Mouse (Mus musculus) T-helper 2 cell (primary cell): Measurements from ENCODE around the gene Sfswap.
"Not testable (repeated sequence)": the region's sequence is repeated elsewhere in the genome, so short reads cannot be mapped to it uniquely, and the experiment has no call there.

Source experiments
- in situ Hi-C: fragments of 300-600 bp; cut with MboI, MseI; formaldehyde crosslinking; loops from one replicate; pipeline ENCODE4 v1.15.1; 2025; ENCODE audit warnings: high pct_unique_total_duplicates

The Sfswap gene

DNA sequence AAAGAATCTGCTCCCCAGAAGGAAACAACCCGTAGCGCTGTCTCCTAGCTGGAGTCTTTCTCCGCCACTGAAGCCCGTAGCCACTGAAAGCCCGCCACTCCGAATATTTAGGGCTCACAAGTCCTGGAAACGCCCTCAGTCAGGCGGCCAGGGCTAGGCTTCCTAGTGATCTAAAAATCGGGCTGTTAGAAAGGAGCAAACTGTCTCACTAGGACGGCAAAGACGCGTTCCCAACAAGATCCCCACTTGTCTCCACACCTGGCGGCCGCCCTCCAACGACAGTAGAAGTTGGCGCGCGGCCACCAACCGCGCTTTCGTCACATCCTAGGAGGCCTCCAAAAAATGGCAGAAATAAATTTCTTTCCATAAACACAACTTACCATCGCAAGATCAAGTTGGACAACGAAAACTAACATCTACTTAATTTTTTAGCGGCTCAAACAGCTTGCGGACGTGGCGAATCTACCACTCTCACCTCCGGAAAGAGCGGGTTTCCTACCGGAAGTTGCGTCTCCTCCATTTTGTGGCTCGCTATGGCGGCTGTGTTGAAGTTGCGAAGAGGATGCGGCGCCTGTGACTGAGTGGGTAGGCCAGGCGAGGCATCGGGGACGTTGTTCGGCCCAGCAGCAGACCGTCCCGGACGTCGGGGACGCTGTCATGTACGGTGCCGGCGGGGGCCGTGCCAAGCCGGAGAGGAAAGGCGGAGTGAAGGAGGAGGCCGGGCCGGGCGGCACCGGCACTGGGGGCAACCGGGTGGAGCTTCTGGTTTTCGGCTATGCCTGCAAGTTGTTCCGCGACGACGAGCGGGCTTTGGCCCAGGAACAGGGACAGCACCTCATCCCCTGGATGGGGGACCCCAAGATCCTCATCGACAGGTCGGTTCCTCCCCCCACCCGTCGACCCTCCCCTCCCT is at the start of gene Sfswap:
TSS of gene Sfswap (plus strand) at position 500 of the 913 bp plus-strand sequence.
- in situ Hi-C loops = loop anchor here (5.0 kb wide), 1 partner anchor 346 kb away; the partner anchor contains the start of gene Sumf2

DNA sequence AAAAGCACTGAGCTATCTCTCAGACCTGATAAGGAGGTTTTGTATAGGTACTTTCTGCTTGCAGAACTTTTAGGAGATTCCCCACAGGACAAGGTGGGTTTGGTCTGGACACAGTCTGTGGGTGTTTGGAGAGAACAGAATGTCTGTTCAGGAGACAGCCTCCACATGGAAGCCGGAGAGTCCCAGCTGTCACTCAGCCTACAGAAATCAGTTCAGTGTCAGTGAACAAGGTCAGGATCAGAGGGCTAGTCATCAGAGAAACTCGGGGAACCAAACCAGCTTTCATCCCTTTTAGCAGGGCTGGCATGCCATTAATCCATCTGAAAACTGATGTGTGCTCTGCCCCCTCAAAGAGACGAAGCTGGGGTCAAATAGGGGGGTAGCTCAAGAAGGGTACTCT is 48.5 kb upstream of the Sfswap start:
- in situ Hi-C loops = no loop called here

DNA sequence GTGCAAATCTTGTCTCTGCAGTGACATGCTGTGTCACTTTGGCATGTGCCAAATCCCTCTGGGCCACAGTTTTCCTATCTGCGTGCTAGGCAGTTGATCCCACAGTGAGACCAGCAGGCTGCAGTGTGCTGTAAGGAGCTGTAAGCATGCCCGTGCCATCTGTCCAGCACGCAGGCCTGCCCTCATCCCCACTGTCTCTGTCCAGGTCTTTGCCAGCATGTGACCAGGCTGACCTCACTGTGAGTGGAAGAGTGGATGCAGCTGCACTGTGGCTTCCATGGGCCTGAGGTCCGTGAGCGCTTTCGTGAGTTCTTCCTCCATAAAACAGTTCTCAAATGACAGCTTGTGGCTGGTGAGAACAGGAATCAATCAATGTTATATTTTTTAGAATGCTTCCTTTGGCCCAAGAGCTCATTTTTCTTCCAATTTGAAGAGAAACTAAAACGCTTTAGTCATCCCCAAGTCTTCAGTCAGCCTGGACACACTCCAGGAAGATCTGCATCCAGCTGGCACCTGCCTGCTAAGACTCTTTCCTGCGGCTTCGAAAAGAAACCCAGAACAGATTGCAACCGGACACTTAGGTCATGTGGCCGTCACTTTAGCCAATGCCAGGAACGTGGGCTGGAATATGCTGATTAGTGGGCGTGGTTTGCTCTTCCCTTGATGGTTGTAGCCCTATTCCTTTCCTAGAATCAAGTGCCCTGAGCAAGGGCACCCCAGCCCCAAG is 46.1 kb upstream of the Sfswap start:
- in situ Hi-C loops = no loop called here

DNA sequence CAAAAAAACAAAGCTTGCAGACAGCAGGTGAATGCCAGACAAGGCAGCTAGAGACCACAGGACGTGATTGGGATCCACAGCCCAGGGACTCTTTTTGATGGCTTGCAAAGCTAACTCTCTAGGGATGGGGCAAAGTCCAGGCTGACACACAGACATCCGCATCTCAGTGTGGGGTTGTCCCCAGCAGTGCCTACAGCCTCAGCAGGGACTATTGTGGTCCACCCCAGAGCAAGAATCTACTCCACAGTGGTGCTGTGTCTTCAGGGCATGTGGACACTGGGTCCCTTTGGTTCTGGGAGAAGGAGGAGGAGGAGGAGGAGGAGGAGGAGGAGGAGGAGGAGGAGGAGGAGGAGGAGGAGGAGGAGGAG is 45.5 kb upstream of the Sfswap start:
- in situ Hi-C loops = no loop called here

DNA sequence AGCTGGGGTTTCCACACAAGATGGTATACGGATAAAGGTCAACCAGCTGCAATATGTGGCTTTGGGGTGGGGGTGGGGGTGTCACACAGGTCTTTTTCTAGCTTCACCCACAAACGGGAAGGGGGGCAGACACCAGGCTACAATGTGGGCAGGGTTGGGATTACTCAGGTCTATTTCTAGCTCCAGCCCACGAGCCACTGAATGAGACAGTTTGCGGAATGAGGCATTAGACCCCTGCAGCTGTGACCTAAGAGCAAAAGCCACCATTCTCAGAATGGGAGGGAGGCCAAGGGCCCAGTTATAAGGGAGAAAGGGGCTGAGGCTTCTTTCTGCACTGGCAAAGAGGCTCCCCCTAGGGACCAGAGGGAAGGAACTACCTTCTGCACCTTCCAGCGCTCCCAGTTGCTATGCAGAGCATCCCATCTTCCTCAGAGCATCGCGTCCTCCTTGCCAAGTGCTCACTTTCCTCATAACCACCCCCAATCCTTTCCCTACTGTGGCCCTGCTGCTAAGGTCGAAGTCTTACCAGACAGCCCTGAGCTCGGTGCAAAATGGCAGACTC is 44.4 kb upstream of the Sfswap start:
- in situ Hi-C loops = no loop called here

DNA sequence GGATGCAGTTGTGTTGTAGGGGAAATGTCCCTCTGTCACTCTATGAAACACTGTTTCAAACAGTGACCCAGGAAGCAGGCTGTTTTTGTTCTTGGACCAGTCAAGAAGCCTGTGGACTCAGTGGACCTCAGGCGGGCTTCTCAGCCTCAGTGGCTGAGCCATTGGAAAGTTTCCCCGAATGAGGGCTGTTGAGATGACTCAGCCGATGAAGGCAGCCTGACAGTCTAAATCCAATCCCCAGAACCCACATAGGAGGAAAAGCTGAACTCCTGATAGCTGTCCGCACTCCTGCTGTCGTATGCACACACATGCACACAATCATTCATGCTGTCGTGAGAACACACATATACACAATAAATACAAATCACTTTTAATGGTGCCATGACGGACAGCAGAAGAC is 42.9 kb upstream of the Sfswap start:
- in situ Hi-C loops = no loop called here

DNA sequence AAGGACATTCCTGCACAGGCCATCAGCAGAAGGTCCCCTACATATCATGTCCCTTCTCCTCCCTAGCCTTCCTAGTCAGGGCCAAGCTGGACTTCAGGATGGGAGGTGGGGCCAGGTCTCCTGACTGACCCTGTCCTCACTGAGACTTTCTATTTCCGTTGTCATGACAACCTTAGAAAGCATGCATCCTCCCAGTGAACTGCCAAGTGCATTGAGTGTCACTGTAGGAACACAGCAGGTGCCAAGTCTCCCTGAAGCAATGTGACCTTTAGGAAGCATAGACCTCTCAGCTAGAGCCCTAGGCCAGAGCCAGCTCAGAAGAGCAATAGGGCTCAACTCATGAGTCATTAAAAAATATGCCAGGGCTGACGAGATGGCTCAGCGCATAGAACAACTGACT is 42.5 kb upstream of the Sfswap start:
- in situ Hi-C loops = no loop called here

DNA sequence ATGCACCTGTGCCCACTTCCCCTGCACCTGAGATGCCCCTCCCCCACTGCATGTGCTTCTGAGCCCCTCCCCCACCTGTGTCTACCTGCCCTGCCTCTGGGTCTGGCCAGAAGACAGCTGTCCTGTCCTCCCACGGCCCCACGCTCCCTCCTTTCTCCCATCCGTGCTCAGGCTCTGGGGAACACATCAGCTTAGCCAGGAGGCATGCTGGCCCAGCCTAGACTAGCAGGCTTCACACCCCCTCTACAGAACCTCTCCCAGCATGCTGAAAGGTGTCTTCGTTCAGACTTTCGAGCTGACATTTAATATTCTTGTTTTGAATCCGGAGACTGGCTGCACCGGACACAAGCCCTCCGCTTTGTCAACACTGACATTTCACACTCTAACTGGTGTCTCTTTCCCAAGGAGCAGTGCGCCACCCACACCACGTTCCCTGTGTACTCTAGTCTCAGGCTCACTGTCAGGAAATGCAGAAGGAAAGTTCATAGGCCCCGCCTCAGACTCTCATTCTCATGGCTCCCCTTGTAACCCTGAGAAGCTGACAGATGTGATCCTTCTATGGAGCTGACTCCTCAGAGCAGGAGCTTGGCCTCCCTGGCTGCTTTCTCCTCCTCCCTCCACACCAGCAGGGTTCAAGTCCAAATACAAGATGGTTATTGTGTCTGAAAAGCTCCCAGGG is 40.1 kb upstream of the Sfswap start:
- in situ Hi-C loops = no loop called here

DNA sequence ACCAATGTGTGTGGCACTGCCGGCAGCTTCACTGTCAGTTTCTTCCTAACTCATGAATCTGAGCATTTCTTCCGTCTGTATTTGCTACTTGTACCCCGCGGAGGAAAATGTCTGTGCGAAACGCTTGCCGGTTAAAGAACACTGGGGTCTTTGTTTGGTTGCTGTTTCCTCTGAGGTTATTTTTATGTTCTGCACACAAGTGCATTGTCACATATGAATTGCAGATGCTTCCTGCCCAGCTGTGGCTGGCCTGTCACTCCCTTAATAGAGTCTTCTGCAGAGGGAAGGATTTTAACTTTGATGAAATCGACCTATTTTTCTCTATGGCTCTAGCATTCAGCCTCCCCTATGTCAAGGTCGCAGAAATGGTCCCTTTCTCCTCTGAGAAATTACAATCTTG is 37.4 kb upstream of the Sfswap start:
- in situ Hi-C loops = not testable (repeated sequence)

DNA sequence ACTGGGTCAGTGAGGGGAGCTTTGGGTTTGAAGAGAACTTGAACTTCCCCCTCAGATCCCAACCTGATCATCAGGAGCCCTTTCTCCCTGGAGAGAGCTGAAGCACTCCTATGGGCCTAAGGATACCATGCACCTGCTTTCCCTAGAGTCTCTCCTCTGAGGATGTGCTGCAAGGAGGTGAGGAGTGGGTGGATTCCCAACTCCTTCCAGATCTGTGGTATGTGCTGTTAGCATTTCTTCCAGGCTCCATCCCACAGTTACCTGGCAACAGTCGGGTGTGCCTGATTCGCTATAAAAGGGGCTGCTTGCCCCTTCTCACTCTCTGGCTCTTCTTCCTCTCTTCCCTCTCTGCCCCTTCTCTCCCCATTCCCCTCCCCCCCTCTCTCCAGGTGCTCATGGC is 35.2 kb upstream of the Sfswap start:
- in situ Hi-C loops = no loop called here

DNA sequence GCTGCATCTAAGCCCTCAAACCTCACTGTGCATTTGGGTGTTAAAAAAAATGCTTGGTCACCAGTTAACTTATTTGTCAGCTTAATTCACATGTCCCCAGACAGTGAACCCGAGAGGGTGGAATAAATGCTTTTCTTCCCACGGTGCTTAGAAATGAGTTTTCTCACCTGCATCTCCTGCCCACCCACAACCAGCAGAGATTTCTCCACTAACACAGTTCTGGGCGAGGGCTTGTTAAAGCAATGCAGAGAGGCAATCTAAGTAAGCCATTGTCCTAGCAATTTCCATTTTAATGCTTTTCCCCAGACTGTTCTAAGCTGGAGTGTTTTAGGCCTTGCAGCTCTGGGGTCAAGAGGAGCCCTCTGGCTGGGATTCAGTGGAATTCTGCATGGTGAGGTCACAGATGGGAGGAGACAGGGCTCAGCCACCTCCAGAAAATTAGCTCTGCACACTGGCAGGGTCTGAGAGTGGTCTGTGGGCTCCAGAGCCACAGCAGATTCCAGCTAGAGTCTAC is 25.4 kb upstream of the Sfswap start:
- in situ Hi-C loops = no loop called here

DNA sequence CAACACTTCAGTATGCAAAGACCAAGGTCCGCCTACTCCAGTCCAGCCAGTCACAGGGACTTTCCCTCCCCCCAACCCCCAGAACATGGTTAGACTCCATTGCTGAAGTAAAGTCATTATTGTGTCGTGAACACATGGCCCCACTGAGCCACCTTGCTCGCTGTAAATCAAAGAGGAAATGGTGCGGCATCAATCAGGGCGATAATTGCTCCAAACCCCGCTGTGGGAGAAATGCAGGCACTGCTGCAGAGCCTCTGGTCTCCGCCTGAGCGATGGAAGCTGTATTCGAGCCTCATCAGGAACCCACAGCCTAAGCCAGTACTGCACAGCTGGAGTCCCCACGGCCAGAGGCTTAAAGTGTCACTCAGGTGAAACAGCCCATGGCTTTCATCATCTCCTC is 11.1 kb upstream of the Sfswap start:
- in situ Hi-C loops = loop anchor here (10.0 kb wide), 1 partner anchor 455 kb away; no protein-coding TSS in a partner anchor

DNA sequence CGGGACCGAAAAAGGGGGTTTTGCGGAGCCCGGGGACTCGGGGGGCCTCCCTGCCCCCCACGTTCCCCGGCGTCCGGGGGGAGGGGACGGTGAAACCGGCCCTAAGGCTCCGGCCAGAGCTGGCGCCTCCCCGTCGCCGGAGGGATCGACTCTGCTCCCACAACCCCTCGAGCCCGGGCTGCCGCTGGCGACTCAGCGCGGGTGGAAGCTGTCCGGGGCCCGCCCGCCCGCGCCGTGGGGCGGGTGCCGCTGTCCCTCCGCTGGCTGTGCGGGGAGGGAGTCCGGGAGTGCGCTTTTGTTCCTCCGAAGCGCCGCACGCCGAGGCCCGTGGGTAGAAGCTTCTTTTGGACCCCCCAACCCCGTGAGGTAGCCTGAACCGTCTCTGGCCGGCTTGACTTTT is 650 bp downstream of the Sfswap start:
- in situ Hi-C loops = loop anchor here (5.0 kb wide), 1 partner anchor 346 kb away; the partner anchor contains the start of gene Sumf2

DNA sequence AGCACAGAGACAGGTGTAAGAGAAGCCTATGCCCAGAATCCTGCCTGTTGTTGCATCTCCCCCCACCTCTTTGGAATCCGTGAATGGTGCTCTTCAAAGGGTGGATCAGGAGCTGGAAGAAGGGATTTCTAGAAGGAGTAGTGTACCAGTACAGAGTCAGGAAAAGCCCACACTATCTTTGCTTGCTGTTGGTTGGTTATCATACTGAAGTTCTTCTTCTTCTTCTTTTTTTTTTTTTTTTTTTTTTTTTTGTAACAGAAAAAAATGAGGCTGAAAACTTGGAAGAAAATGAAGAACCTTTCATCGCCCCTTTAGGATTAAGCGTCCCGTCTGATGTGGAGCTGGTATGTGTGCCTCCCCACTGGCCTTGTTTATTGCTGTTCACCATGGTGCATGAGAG is 5.9 kb downstream of the Sfswap start:
- in situ Hi-C loops = loop anchor here (5.0 kb wide), 1 partner anchor 55 kb away; no protein-coding TSS in a partner anchor

DNA sequence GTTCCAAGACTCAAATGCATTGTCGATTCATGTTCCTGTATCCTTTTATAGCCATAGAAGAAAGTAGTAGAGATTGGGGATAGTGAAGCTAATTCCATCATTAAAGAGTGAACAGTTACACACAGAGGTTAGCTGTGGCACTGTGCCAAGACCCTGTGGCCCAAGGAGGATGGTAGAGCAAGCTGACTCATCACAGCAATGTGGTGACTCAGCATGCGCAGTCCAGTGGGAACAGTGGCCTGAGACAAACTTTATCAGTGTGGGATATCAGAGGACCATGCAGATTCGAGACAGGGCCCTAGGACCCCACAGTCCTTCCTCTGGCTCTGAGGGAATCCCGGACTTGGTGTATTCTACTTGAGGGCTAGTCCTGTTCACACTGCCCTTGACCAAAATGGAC is 17.2 kb downstream of the Sfswap start:
- in situ Hi-C loops = no loop called here

DNA sequence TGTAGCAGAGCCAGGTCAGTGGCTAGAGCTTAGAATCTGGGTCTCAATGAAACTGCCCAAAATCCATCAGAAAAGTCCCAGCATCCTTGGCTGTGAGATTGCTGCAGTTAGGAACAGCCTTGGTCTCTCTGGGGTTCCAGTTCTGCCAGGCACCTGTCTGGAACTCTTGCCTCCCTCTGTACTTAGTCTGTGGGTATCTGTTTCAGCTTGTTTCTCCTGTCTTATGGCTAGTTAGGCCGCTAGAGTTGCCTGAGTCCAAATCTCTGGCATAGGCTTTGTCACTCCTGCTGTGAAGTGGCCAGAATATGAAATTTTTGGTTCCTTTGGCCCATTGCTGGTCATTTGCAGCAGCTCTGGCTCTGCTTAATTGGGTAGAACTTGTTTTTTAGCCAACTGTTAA is 17.8 kb downstream of the Sfswap start:
- in situ Hi-C loops = no loop called here

DNA sequence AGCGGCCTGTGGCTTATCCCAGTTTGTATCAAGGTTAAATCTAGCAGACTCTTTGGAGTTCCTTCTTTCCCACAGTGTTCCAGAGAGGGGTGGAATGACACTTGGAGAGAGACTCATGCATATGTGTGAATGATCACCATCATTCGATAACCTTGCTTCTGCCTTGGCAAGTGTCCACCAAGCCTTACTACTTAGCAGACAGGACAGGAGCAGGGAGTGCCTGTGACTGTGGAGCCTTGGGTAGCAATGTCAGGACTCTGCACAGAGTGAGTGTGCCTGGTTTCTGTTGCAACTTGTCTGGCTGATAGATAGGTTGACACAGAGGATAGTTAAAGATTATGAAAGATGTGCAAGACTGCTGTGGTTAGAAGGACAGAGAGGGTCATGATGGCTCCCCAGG is 18.6 kb downstream of the Sfswap start:
- in situ Hi-C loops = no loop called here

DNA sequence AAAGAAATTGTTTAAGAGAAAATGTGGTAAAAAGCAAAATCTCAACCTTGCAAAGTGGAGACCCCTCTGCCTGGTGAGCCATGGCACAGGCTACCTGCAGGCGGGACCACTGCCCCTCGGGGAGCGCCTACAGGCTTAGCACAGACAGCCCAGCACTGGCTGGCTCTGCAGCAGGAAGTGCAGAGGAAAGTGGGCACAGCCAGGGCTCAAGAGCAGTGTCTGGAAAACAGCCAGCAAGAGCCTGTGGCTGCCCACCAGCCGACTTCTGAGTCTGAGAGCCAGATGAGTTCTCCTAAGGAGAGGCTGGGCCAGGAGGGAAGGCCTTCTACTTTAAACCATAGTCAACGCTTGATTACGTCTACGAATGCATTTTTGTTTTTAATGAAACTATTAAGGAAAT is 20.5 kb downstream of the Sfswap start:
- in situ Hi-C loops = no loop called here

DNA sequence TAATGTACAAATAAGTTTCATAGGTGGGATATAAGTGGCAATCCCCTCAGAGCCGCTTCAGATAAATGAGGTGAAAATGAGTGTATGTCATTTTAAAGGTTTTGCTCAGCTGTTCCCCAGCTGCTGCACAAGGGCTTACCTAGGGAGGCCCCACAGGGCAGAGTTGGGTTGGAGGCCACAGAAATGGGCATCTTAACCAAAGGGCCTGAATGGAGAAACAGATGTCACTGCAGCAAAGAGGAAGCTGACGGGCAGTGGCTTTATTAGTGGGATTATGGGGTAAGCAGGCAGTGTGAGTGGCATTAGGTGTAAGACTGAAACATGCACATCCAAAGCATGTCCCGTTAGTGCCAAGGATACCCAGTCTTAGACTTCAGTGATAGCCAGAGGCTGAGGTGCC is 20.9 kb downstream of the Sfswap start:
- in situ Hi-C loops = no loop called here

DNA sequence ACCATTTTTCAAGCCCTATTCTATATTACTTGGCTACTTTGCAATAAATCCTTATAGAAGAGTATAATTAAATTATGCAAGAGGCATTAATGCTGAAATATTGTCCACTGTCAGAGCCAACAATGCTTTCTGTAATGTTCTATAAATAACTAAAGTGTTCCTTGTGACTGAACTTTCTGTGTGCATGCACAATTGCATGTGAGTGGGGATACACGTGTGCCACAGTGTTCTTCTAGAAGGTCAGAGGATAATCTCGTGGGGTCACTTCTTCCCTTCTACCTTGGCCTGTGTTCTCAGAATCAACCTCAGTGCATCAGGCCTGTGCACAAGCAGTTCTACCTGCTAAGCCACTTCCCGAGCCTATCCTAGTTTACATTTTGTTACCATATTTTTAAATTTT is 22.1 kb downstream of the Sfswap start:
- in situ Hi-C loops = no loop called here

DNA sequence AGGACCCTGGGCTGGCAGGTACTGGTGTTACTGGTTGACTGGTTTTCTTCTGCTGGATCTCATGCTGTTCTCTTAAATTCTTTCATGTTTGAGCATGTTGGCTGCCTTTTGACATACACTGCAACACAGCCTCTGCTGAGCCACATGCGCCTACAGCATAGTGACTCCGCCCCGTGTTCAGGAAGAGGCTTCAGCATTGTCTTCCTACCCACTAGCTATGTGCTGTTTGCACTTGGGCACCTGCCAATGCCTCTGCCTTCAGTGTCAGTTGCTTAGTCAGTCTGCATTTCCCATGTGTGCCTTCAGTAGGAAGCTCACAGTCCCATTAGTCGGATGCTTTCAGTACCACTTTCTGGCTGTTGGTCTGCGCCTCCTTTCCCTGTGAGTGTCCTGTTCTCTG is 23.7 kb downstream of the Sfswap start:
- in situ Hi-C loops = no loop called here

DNA sequence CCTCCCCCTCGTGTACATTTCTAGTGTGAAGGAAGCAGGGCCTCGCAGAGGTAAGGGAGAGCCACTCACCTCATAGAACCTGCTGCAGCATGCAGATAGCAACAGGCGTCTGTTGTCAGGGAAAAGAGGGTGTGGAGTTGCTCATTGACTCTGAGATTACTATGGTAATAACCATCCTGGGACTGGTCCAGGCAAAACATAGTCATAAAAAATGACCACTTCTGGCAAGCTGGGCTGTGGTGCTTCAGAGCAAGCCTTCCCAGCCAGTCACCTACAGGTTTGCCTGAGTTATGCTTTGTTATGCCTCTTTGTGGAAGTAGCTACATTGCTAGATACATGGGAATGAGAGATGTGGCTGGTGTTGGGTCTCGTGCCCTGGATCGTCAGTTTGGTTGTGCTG is 26.1 kb downstream of the Sfswap start:
- in situ Hi-C loops = no loop called here
